Mouse (Mus musculus): ENCODE results near the gene Rhbdl3. TPM values are rescaled to one million over a fixed set of nuclear protein-coding genes. Genes with fewer than 3 reads are reported as not detected.
"Not testable (repeated sequence)": the region's sequence is repeated elsewhere in the genome, so short reads cannot be mapped to it uniquely, and the experiment has no call there.

Gene Rhbdl3
- total and polyA plus RNA-seq, 3 experiments, result 0.02 to 0.44 TPM; not detected in 1

GRCm38 (mm10) chr11:80377712-80378451, 77.2 kb downstream of the Rhbdl3 start, which contains the start of gene 5730455P16Rik:
Gene 5730455P16Rik, minus strand, starts transcription at chr11:80378034.
- peaks cover 34% of the 10 kb centered on the region for H3K36me3 ChIP-seq (replicated peaks)
- H3K27me3 ChIP-seq (ENCODE audit: insufficient read depth, low read length), result no peaks in the 10 kb centered on the region
- no peak for TF ChIP-seq TAL1 (conservative IDR thresholded peaks at IDR 0.05; ENCODE audit: low read depth, low read length)
- no peak for TF ChIP-seq POLR2AphosphoS5 (IDR thresholded peaks at IDR 0.05; ENCODE audit: insufficient replicate concordance, low read depth, low read length)
- H3K9me3 ChIP-seq (replicated peaks), result no peaks in the 10 kb centered on the region
- H3K4me1 ChIP-seq (ENCODE audit: insufficient read depth, low read depth, low read length), result peaks cover 23% of the 10 kb centered on the region
- peak within 1 kb of the TSS; percentile 91 for H3K4me3 ChIP-seq (ENCODE audit: low read depth, low read length)
- peak; percentile 64 for ATAC-seq (ENCODE audit: extremely low read depth, insufficient number of reproducible peaks, low FRiP score, poor library complexity, severe bottlenecking)
- DNase-seq (ENCODE audit: low spot score), result peak; percentile 75

- ATAC-seq (ENCODE audit: extremely low read depth, insufficient number of reproducible peaks, low FRiP score, poor library complexity, severe bottlenecking); DNase-seq (ENCODE audit: low spot score): not testable (repeated sequence)
- peak overlapping the region; percentile 91; the same call in 1 of the 2 replicates for H3K4me3 ChIP-seq (ENCODE audit: low read depth, low read length)
Measured at GRCm38 (mm10) chr11:80378452-80379068, 77.8 kb downstream of the Rhbdl3 start.

GRCm38 (mm10) chr11:80379184-80379583, 78.5 kb downstream of the Rhbdl3 start:
- not testable (repeated sequence) for ATAC-seq (ENCODE audit: extremely low read depth, insufficient number of reproducible peaks, low FRiP score, poor library complexity, severe bottlenecking)
- peaks cover 21% of the 10 kb centered on the region for H3K36me3 ChIP-seq (replicated peaks)

More at GRCm38 (mm10) chr11:80378452-80379068, 77.8 kb downstream of the Rhbdl3 start:
- Histone ChIP-seq H3K4me1 (ENCODE audit: insufficient read depth, low read depth, low read length) (peaks cover 23% of the 10 kb centered on the region), H3K36me3 (replicated peaks) (peaks cover 27% of the 10 kb centered on the region)
- H3K27me3 ChIP-seq (ENCODE audit: insufficient read depth, low read length); H3K9me3 ChIP-seq (replicated peaks): not testable (repeated sequence)

GRCm38 (mm10) chr11:80382626-80383018, 81.9 kb downstream of the Rhbdl3 start:
- DNase-seq (ENCODE audit: low spot score), result peak; percentile 22
- TF ChIP-seq TAL1 (conservative IDR thresholded peaks at IDR 0.05; ENCODE audit: low read depth, low read length), result no peak
- TF ChIP-seq CTCF (IDR thresholded peaks at IDR 0.05; ENCODE audit: low read depth, low read length), result no peak
- TF ChIP-seq POLR2AphosphoS5 (IDR thresholded peaks at IDR 0.05; ENCODE audit: insufficient replicate concordance, low read depth, low read length), result no peak
- TF ChIP-seq GATA1 (IDR thresholded peaks at IDR 0.05; ENCODE audit: borderline replicate concordance, low read length), result no peak
- peak; percentile 91; the same call in 1 of the 2 replicates for TF ChIP-seq GATA2 (IDR thresholded peaks at IDR 0.05; ENCODE audit: borderline replicate concordance, low read depth, low read length)
- ATAC-seq (ENCODE audit: extremely low read depth, insufficient number of reproducible peaks, low FRiP score, poor library complexity, severe bottlenecking), result no peak; the same call in 1 of the 2 replicates

More at GRCm38 (mm10) chr11:80379184-80379583, 78.5 kb downstream of the Rhbdl3 start:
- not testable (repeated sequence) for H3K27me3 ChIP-seq (ENCODE audit: insufficient read depth, low read length); H3K4me3 ChIP-seq (ENCODE audit: low read depth, low read length); H3K9me3 ChIP-seq (replicated peaks); DNase-seq (ENCODE audit: low spot score)
- H3K4me1 ChIP-seq (ENCODE audit: insufficient read depth, low read depth, low read length), result peaks cover 23% of the 10 kb centered on the region

DNA sequence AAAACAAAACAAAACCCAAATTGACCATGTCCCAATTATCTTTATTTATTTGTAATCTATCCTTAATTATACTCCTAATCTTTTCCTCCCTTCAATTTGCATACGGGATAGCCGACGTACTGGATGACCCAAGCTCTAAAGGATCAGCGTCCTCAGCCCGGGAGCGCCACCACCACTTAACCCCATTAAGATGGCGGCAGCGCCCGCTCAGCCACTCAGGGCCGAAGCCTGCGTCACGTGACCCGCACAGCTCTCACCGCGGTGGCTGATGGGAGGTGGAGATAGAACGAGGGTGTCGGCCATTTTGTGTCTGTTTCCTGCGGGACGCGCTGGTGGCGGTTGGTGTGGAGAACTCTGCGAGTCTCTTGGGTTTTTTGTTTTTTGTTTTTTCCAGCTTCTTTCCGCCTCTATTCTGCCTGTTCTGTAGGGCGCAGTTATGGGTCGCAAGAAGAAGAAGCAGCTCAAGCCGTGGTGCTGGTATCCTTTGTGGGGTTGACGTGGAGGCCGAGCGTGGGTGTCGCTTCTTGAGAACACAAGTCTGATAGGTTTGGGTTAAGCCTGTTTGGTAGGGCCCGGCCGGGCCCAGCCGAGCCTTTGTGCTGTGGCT, 82.4 kb downstream of the Rhbdl3 start, which contains the start of gene Zfp207:
TSS of gene Zfp207 (plus strand) at position 261 of the 607 bp plus-strand sequence.
- peak; percentile 86 for ATAC-seq (ENCODE audit: extremely low read depth, insufficient number of reproducible peaks, low FRiP score, poor library complexity, severe bottlenecking)
- no peaks in the 10 kb centered on the region for H3K27me3 ChIP-seq (ENCODE audit: insufficient read depth, low read length)
- peak; percentile 81 for DNase-seq (ENCODE audit: low spot score)
- H3K36me3 ChIP-seq (replicated peaks), result peaks cover 36% of the 10 kb centered on the region
- H3K4me3 ChIP-seq (ENCODE audit: low read depth, low read length), result peak within 1 kb of the TSS; percentile 78
- H3K9me3 ChIP-seq (replicated peaks), result no peaks in the 10 kb centered on the region
- peaks cover 22% of the 10 kb centered on the region for H3K4me1 ChIP-seq (ENCODE audit: insufficient read depth, low read depth, low read length)
- no peak for TF ChIP-seq CTCF (IDR thresholded peaks at IDR 0.05; ENCODE audit: low read depth, low read length)
- no peak for TF ChIP-seq TAL1 (conservative IDR thresholded peaks at IDR 0.05; ENCODE audit: low read depth, low read length)
- no peak for TF ChIP-seq GATA1 (IDR thresholded peaks at IDR 0.05; ENCODE audit: borderline replicate concordance, low read length)
- no peak for TF ChIP-seq POLR2AphosphoS5 (IDR thresholded peaks at IDR 0.05; ENCODE audit: insufficient replicate concordance, low read depth, low read length)
- no peak for TF ChIP-seq GATA2 (IDR thresholded peaks at IDR 0.05; ENCODE audit: borderline replicate concordance, low read depth, low read length)

More at GRCm38 (mm10) chr11:80382626-80383018, 81.9 kb downstream of the Rhbdl3 start:
- H3K36me3 ChIP-seq (replicated peaks), result peaks cover 32% of the 10 kb centered on the region
- H3K4me3 ChIP-seq (ENCODE audit: low read depth, low read length), result peak overlapping the region; percentile 78
- H3K4me1 ChIP-seq (ENCODE audit: insufficient read depth, low read depth, low read length), result peaks cover 20% of the 10 kb centered on the region
- H3K9me3 ChIP-seq (replicated peaks), result no peaks in the 10 kb centered on the region
- no peaks in the 10 kb centered on the region for H3K27me3 ChIP-seq (ENCODE audit: insufficient read depth, low read length)

GRCm38 (mm10) chr11:80383626-80384046, 82.9 kb downstream of the Rhbdl3 start:
- peak; percentile 50 for DNase-seq (ENCODE audit: low spot score)
- 0 out of 2 replicates have a peak, but pooled peaks have one; percentile 41 for ATAC-seq (ENCODE audit: extremely low read depth, insufficient number of reproducible peaks, low FRiP score, poor library complexity, severe bottlenecking)
- Histone ChIP-seq H3K36me3 (replicated peaks) (peaks cover 41% of the 10 kb centered on the region), H3K4me3 (ENCODE audit: low read depth, low read length) (peak overlapping the region; percentile 78), H3K9me3 (replicated peaks) (no peaks in the 10 kb centered on the region), H3K4me1 (ENCODE audit: insufficient read depth, low read depth, low read length) (peaks cover 21% of the 10 kb centered on the region), H3K27me3 (ENCODE audit: insufficient read depth, low read length) (no peaks in the 10 kb centered on the region)
- TF ChIP-seq CTCF (IDR thresholded peaks at IDR 0.05; ENCODE audit: low read depth, low read length) (no peak), TAL1 (conservative IDR thresholded peaks at IDR 0.05; ENCODE audit: low read depth, low read length) (no peak), POLR2AphosphoS5 (IDR thresholded peaks at IDR 0.05; ENCODE audit: insufficient replicate concordance, low read depth, low read length) (no peak), GATA2 (IDR thresholded peaks at IDR 0.05; ENCODE audit: borderline replicate concordance, low read depth, low read length) (no peak), GATA1 (IDR thresholded peaks at IDR 0.05; ENCODE audit: borderline replicate concordance, low read length) (no peak)

Measured in G1E (cell line).